Mouse (Mus musculus): ENCODE measurements around the gene Cnpy1. TPM values are rescaled to one million over a fixed set of nuclear protein-coding genes. Genes with fewer than 3 reads are reported as not detected.

Gene Cnpy1
- polyA plus RNA-seq, 1 experiment = not detected

- 79% methylated on average over 2 of the region's 2 CpGs for WGBS
- no peaks in the 10 kb centered on the region for H3K4me1 ChIP-seq (replicated peaks; ENCODE audit: control insufficient read depth, insufficient read depth, low read length)
- no peak overlapping the region for H3K27ac ChIP-seq (ENCODE audit: control insufficient read depth, insufficient read depth, low read length)
- no peak for DNase-seq
- H3K4me3 ChIP-seq (ENCODE audit: control insufficient read depth, insufficient read depth, low read length) = no peak overlapping the region
- no peak for TF ChIP-seq POLR2A (IDR thresholded peaks at IDR 0.05; ENCODE audit: control insufficient read depth, extremely low read depth, insufficient read depth, low read length, poor library complexity)
- no peak for TF ChIP-seq CTCF (IDR thresholded peaks at IDR 0.05; ENCODE audit: borderline replicate concordance, control insufficient read depth, extremely low read depth, insufficient read depth, low read length, poor library complexity)
- H3K36me3 ChIP-seq (ENCODE audit: control insufficient read depth, insufficient read depth, low read length) = no peaks in the 10 kb centered on the region
- peaks cover 6% of the 10 kb centered on the region; the same call in 1 of the 2 replicates for H3K27me3 ChIP-seq (ENCODE audit: control insufficient read depth, insufficient read depth, low read length)
These were observed 40.9 kb downstream of the Cnpy1 start for GRCm38 (mm10) chr5:28204678-28205077.

GRCm38 (mm10) chr5:28203086-28203485 is 42.5 kb downstream of the Cnpy1 start:
- no peak for TF ChIP-seq POLR2A (IDR thresholded peaks at IDR 0.05; ENCODE audit: control insufficient read depth, extremely low read depth, insufficient read depth, low read length, poor library complexity)
- TF ChIP-seq CTCF (IDR thresholded peaks at IDR 0.05; ENCODE audit: borderline replicate concordance, control insufficient read depth, extremely low read depth, insufficient read depth, low read length, poor library complexity) = no peak
- Histone ChIP-seq H3K4me3 (ENCODE audit: control insufficient read depth, insufficient read depth, low read length) (no peak overlapping the region), H3K27me3 (ENCODE audit: control insufficient read depth, insufficient read depth, low read length) (no peaks in the 10 kb centered on the region), H3K4me1 (replicated peaks; ENCODE audit: control insufficient read depth, insufficient read depth, low read length) (no peaks in the 10 kb centered on the region), H3K36me3 (ENCODE audit: control insufficient read depth, insufficient read depth, low read length) (no peaks in the 10 kb centered on the region), H3K27ac (ENCODE audit: control insufficient read depth, insufficient read depth, low read length) (no peak overlapping the region)
- WGBS = 67% methylated on average over 6 of the region's 6 CpGs
- no peak for DNase-seq

DNA sequence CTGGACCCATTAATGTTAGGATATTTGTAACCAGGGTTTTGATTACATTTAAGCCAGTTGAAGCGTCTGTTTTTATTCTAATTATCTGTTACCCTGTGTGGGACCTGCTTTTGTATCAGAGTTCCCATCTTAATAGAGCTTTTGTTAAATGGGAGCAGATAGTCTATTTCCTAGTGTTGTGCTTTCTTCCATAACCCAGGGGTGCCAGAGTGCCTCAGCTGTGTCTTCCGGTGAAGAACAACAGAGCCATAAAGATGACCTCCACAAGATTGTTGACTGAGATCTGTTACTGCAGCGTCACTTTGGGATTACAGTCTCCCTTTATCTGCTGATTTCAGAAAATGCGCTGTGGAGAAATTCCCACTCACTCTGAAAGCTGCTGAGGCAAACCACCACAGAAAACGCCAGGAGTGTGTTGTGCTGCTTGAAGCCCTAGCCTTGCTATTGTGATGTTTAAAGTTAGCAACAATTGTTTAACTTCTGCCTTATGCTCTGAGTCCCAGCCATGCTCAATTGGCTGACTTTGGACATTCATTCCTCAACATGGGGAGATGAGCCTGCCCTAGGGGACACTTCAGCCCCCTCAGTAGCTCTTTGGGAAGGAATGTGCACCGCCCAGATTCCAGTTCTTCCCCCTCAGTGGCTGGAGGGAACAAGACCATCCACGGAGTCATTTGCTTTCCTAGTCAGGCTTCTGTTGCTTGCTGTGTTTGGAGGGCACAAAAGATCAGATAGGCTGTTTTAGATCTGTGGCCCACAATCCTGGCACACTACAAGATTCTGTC is 46.3 kb downstream of the Cnpy1 start:
- no peak overlapping the region for H3K4me3 ChIP-seq (ENCODE audit: control insufficient read depth, insufficient read depth, low read length)
- no peak overlapping the region for H3K27ac ChIP-seq (ENCODE audit: control insufficient read depth, insufficient read depth, low read length)
- WGBS = 47% methylated on average over 7 of the region's 7 CpGs
- H3K27me3 ChIP-seq (ENCODE audit: control insufficient read depth, insufficient read depth, low read length) = no peaks in the 10 kb centered on the region
- DNase-seq = no peak
- H3K4me1 ChIP-seq (replicated peaks; ENCODE audit: control insufficient read depth, insufficient read depth, low read length) = no peaks in the 10 kb centered on the region
- no peaks in the 10 kb centered on the region for H3K36me3 ChIP-seq (ENCODE audit: control insufficient read depth, insufficient read depth, low read length)
- TF ChIP-seq CTCF (IDR thresholded peaks at IDR 0.05; ENCODE audit: borderline replicate concordance, control insufficient read depth, extremely low read depth, insufficient read depth, low read length, poor library complexity) (no peak), POLR2A (IDR thresholded peaks at IDR 0.05; ENCODE audit: control insufficient read depth, extremely low read depth, insufficient read depth, low read length, poor library complexity) (no peak)

DNA sequence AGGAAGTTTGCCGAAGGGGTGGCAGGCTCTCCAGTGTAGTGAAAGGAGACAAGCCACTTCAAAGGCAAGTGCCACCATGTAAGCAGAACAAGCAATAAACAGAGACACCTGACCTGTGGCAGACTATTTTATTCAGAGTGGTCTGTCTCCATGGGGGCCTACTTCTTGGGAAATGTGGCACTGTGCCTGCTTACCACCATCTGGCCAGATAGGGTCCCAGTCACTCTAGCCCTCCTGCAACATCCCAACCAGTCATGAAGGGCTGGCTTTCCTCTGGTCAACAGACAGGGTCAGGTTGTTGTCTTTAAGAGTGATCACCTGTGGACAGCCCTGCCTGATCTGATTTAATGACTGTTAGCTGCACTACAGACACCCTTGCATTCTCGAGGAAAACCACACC is 50.1 kb downstream of the Cnpy1 start:
- 29% methylated on average over 2 of the region's 2 CpGs for WGBS
- no peaks in the 10 kb centered on the region for H3K36me3 ChIP-seq (ENCODE audit: control insufficient read depth, insufficient read depth, low read length)
- H3K4me3 ChIP-seq (ENCODE audit: control insufficient read depth, insufficient read depth, low read length) = no peak overlapping the region
- H3K27ac ChIP-seq (ENCODE audit: control insufficient read depth, insufficient read depth, low read length) = no peak overlapping the region
- H3K4me1 ChIP-seq (replicated peaks; ENCODE audit: control insufficient read depth, insufficient read depth, low read length) = no peaks in the 10 kb centered on the region
- TF ChIP-seq POLR2A (IDR thresholded peaks at IDR 0.05; ENCODE audit: control insufficient read depth, extremely low read depth, insufficient read depth, low read length, poor library complexity) (no peak), CTCF (IDR thresholded peaks at IDR 0.05; ENCODE audit: borderline replicate concordance, control insufficient read depth, extremely low read depth, insufficient read depth, low read length, poor library complexity) (no peak)
- no peak for DNase-seq
- H3K27me3 ChIP-seq (ENCODE audit: control insufficient read depth, insufficient read depth, low read length) = no peaks in the 10 kb centered on the region

DNA sequence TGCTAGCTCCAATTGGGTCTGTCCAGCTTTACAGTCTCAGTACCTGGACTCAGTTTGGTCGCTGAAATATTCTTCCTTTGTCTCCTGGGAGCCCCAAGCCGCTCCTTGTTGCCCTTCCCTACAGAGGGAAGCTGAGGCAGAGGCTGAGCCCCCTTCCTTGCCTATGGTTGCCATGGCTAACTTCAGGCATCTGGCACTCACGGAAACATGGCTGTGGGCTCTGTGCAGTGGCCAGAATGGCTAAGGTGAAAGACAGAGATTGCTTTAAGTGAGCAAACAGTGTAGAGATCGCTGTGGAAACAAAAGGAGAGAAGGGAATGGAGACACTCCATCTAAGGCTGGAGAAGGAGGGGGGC is 53.5 kb downstream of the Cnpy1 start:
- no peak for DNase-seq
- no peaks in the 10 kb centered on the region for H3K36me3 ChIP-seq (ENCODE audit: control insufficient read depth, insufficient read depth, low read length)
- WGBS = 74% methylated on average over 4 of the region's 4 CpGs
- no peak overlapping the region for H3K27ac ChIP-seq (ENCODE audit: control insufficient read depth, insufficient read depth, low read length)
- H3K4me3 ChIP-seq (ENCODE audit: control insufficient read depth, insufficient read depth, low read length) = no peak overlapping the region
- H3K27me3 ChIP-seq (ENCODE audit: control insufficient read depth, insufficient read depth, low read length) = no peaks in the 10 kb centered on the region
- TF ChIP-seq POLR2A (IDR thresholded peaks at IDR 0.05; ENCODE audit: control insufficient read depth, extremely low read depth, insufficient read depth, low read length, poor library complexity) (no peak), CTCF (IDR thresholded peaks at IDR 0.05; ENCODE audit: borderline replicate concordance, control insufficient read depth, extremely low read depth, insufficient read depth, low read length, poor library complexity) (no peak)
- H3K4me1 ChIP-seq (replicated peaks; ENCODE audit: control insufficient read depth, insufficient read depth, low read length) = no peaks in the 10 kb centered on the region

DNA sequence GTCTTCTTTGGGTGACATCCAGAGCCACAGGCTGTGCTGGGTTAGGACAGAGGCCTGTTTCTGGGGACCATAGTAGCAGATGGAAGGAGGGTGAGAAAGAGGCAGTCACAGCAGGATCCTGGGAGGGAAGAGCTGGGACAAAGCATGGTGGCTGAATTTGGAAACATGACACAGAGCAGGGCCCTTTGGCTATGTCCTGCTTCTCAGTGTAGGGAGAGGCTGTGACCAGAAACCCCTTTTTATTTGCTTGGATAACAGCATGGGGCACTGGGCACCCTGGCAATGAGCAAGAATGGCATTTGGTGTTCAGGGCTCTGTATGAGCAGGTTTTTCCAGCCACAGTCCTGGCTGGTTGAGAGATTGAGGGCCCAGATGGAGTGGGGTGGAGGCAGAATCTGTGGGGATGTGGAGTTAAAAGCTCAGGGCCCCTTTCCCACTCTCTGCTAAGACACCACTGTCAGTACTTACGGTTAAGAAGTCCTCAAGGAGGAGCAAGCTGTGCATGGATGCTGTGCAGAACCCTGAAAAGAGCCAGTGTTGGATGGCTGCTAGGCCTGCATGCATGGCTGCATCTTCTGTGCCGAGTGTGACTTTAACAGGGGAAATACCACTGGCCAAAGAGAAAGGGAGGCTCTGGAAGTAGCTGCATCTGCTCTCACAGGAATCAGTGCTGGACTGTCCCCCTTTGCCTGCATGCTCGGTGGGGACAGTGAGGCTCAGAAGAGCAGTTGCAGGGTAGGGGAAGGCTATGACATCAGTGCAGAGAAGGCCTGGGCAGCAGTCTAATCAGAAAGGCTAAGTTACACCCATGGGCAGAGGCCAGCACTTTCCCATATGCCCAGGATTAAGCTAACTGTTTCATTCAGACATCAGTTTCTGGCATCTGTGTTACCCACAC is 54.2 kb downstream of the Cnpy1 start:
- WGBS = 65% methylated on average over 3 of the region's 3 CpGs
- Histone ChIP-seq H3K27ac (ENCODE audit: control insufficient read depth, insufficient read depth, low read length) (no peak overlapping the region), H3K27me3 (ENCODE audit: control insufficient read depth, insufficient read depth, low read length) (no peaks in the 10 kb centered on the region), H3K4me1 (replicated peaks; ENCODE audit: control insufficient read depth, insufficient read depth, low read length) (no peaks in the 10 kb centered on the region), H3K36me3 (ENCODE audit: control insufficient read depth, insufficient read depth, low read length) (no peaks in the 10 kb centered on the region), H3K4me3 (ENCODE audit: control insufficient read depth, insufficient read depth, low read length) (no peak overlapping the region)
- TF ChIP-seq CTCF (IDR thresholded peaks at IDR 0.05; ENCODE audit: borderline replicate concordance, control insufficient read depth, extremely low read depth, insufficient read depth, low read length, poor library complexity) = no peak
- TF ChIP-seq POLR2A (IDR thresholded peaks at IDR 0.05; ENCODE audit: control insufficient read depth, extremely low read depth, insufficient read depth, low read length, poor library complexity) = no peak
- DNase-seq = no peak

All from thymus, adult 2 months (tissue).